Mouse (Mus musculus) MEL (cell line): ENCODE results near the gene Map3k12. TPM values are rescaled to one million over a fixed set of nuclear protein-coding genes. Genes with fewer than 3 reads are reported as not detected.
A peak's percentile ranks its signal among the peaks of the same experiment; 100 is the strongest.

Source experiments
- DNase-seq: peaks from one replicate; pipeline ENCODE4 v3.0.0; 2011; ENCODE audit warnings: low read depth, low spot score
- H3K27ac ChIP-seq: 2 replicates; pipeline ENCODE4 v1.5.1; 2012; ENCODE audit warnings: low read depth, mild to moderate bottlenecking, control low read depth, low read length, moderate library complexity; ENCODE audit not compliant: control insufficient read depth
- H3K27me3 ChIP-seq, 2 experiments: fragments of 150-350 bp in 1 of 2; sonication (generic) in 1 of 2; 2 replicates each; pipeline ENCODE4 v1.6.1; 2012; ENCODE audit warnings: low read length in 2 of 2, mild to moderate bottlenecking in 2 of 2, improper control_type of control experiment in 1 of 2, moderate library complexity in 1 of 2; ENCODE audit not compliant: insufficient read depth in 2 of 2, control insufficient read depth in 1 of 2
- H3K36me3 ChIP-seq, 2 experiments: 2 replicates each; pipeline ENCODE4 v1.6.1; 2012 to 2014; ENCODE audit warnings: low read length in 2 of 2, improper control_type of control experiment in 1 of 2, inconsistent platforms in 1 of 2, mild to moderate bottlenecking in 1 of 2; ENCODE audit not compliant: insufficient read depth in 2 of 2, control insufficient read depth in 1 of 2
- H3K4me1 ChIP-seq, 2 experiments: fragments of 150-350 bp in 1 of 2; sonication (generic) in 1 of 2; 2 replicates each; pipeline ENCODE4 v1.6.1; 2012; ENCODE audit warnings: low read length in 2 of 2, improper control_type of control experiment in 1 of 2, mild to moderate bottlenecking in 1 of 2; ENCODE audit not compliant: insufficient read depth in 2 of 2, control insufficient read depth in 1 of 2
- H3K4me3 ChIP-seq, 2 experiments: fragments of 150-350 bp in 1 of 2; sonication (generic) in 1 of 2; 2 replicates each; pipeline ENCODE4 v1.5.1; 2012; ENCODE audit warnings: low read depth in 2 of 2, low read length in 2 of 2, mild to moderate bottlenecking in 2 of 2, moderate library complexity in 2 of 2, control low read depth in 1 of 2, improper control_type of control experiment in 1 of 2; ENCODE audit not compliant: control insufficient read depth in 1 of 2, insufficient read depth in 1 of 2
- H3K79me2 ChIP-seq: 2 replicates; pipeline ENCODE4 v1.6.1; 2012; ENCODE audit warnings: mild to moderate bottlenecking, low read length, moderate library complexity; ENCODE audit not compliant: control insufficient read depth, poor library complexity, insufficient read depth
- H3K9ac ChIP-seq: 2 replicates; pipeline ENCODE4 v1.6.1; 2012; ENCODE audit warnings: low read depth, mild to moderate bottlenecking, control low read depth, low read length, moderate library complexity; ENCODE audit not compliant: control insufficient read depth, poor library complexity, severe bottlenecking
- H3K9me3 ChIP-seq: fragments of 150-350 bp; sonication (generic); replicated peaks from 2 replicates; pipeline ENCODE4 v1.6.1; 2012; ENCODE audit warnings: mild to moderate bottlenecking, low read length, improper control_type of control experiment, moderate library complexity; ENCODE audit not compliant: insufficient read depth
- BHLHE40 ChIP-seq: IDR thresholded peaks from 2 replicates; pipeline ENCODE4 v1.6.1; 2012; ENCODE audit warnings: low read depth, mild to moderate bottlenecking, inconsistent platforms, low read length, improper control_type of control experiment, borderline replicate concordance
- E2F4 ChIP-seq: IDR thresholded peaks from 2 replicates; pipeline ENCODE4 v1.6.1; 2011; ENCODE audit warnings: low read depth, low read length, improper control_type of control experiment, borderline replicate concordance
- ELF1 ChIP-seq: IDR thresholded peaks from 2 replicates; pipeline ENCODE4 v1.6.1; 2014; ENCODE audit warnings: low read depth, mild to moderate bottlenecking, inconsistent platforms, low read length, improper control_type of control experiment, moderate library complexity
- ETS1 ChIP-seq: IDR thresholded peaks from 2 replicates; pipeline ENCODE4 v1.6.1; 2012; ENCODE audit warnings: low read depth, mild to moderate bottlenecking, inconsistent platforms, low read length, improper control_type of control experiment, moderate library complexity
- MEF2A ChIP-seq: IDR thresholded peaks from 2 replicates; pipeline ENCODE4 v1.6.1; 2014; ENCODE audit warnings: low read depth, mild to moderate bottlenecking, inconsistent platforms, low read length, improper control_type of control experiment; ENCODE audit not compliant: poor library complexity, insufficient replicate concordance, severe bottlenecking; ENCODE audit errors: extremely low read depth
- MXI1 ChIP-seq: IDR thresholded peaks from 2 replicates; pipeline ENCODE4 v1.6.1; 2011; ENCODE audit warnings: mild to moderate bottlenecking, low read depth, low read length, improper control_type of control experiment
- MYB ChIP-seq: IDR thresholded peaks from 2 replicates; pipeline ENCODE4 v1.6.1; 2011; ENCODE audit warnings: mild to moderate bottlenecking, low read depth, low read length, improper control_type of control experiment
- MYC ChIP-seq: IDR thresholded peaks from 2 replicates; pipeline ENCODE4 v1.6.1; 2011; ENCODE audit warnings: low read depth, mild to moderate bottlenecking, low read length, improper control_type of control experiment, moderate library complexity
- POLR2AphosphoS2 ChIP-seq: IDR thresholded peaks from 2 replicates; pipeline ENCODE4 v1.6.1; 2011; ENCODE audit warnings: low read length, improper control_type of control experiment
- RCOR1 ChIP-seq: IDR thresholded peaks from 2 replicates; pipeline ENCODE4 v1.6.1; 2012; ENCODE audit warnings: low read depth, mild to moderate bottlenecking, inconsistent platforms, low read length, improper control_type of control experiment
- SMC3 ChIP-seq: IDR thresholded peaks from 2 replicates; pipeline ENCODE4 v1.6.1; 2011; ENCODE audit warnings: low read depth, low read length, improper control_type of control experiment
- TAL1 ChIP-seq: IDR thresholded peaks from 2 replicates; pipeline ENCODE4 v1.6.1; 2012; ENCODE audit warnings: mild to moderate bottlenecking, inconsistent platforms, low read length, moderate library complexity, mixed read lengths
- TCF12 ChIP-seq: IDR thresholded peaks from 2 replicates; pipeline ENCODE4 v1.6.1; 2014; ENCODE audit warnings: low read depth, mild to moderate bottlenecking, inconsistent platforms, low read length, improper control_type of control experiment, moderate library complexity
- USF1 ChIP-seq: IDR thresholded peaks from 2 replicates; pipeline ENCODE4 v1.6.1; 2014; ENCODE audit warnings: low read depth, mild to moderate bottlenecking, inconsistent platforms, low read length, improper control_type of control experiment, moderate library complexity
- USF2 ChIP-seq, 2 experiments: IDR thresholded peaks; 2 replicates each; pipeline ENCODE4 v1.6.1; 2011 to 2012; ENCODE audit warnings: improper control_type of control experiment in 2 of 2, low read length in 2 of 2, borderline replicate concordance in 1 of 2, inconsistent platforms in 1 of 2, low read depth in 1 of 2, mild to moderate bottlenecking in 1 of 2; ENCODE audit not compliant: insufficient read depth in 1 of 2
- ZKSCAN1 ChIP-seq: IDR thresholded peaks from 2 replicates; pipeline ENCODE4 v1.6.1; 2012; ENCODE audit warnings: low read depth, mild to moderate bottlenecking, inconsistent platforms, low read length, improper control_type of control experiment, moderate library complexity
- polyA plus RNA-seq, 2 experiments: library from polyadenylated mRNA; stranded (reverse) in 1 of 2; unstranded in 1 of 2; fragments of >175 nt in 1 of 2; fragments of >200 nt in 1 of 2; gene quantifications; 2 replicates each; pipeline versions ENCODE4 v1.2.1 to v1.2.4; 2012; ENCODE audit warnings: low replicate concordance in 2 of 2, low read depth in 1 of 2; ENCODE audit not compliant: insufficient read length in 2 of 2, insufficient read depth in 1 of 2, missing spikeins in 1 of 2
- total RNA-seq: library from RNA; depleted of rRNA; stranded (reverse); fragments of 300-350 nt; gene quantifications from 2 replicates; pipeline ENCODE4 v1.2.3, GENCODE M21; 2012

Map3k12 gene
- total and polyA plus RNA-seq, 3 experiments: 1.7 to 2.8 TPM; not detected in 1

GRCm38 (mm10) chr15:102500479-102500878, 16.4 kb downstream of the Map3k12 start:
- DNase-seq: no peak
- H3K36me3 ChIP-seq: peaks cover 44 to 53% of the 10 kb centered on the region in 2 experiments
- H3K9ac ChIP-seq: no peak overlapping the region
- H3K27me3 ChIP-seq: no peaks in the 10 kb centered on the region
- no peak overlapping the region for H3K4me3 ChIP-seq
- peaks cover 2% of the 10 kb centered on the region; the same call in 1 of the 2 replicates for H3K79me2 ChIP-seq
- TF ChIP-seq TAL1 (no peak), BHLHE40 (no peak), MYC (0 out of 2 replicates have a peak, but pooled peaks have one; percentile 17), ELF1 (no peak), SMC3 (no peak), MYB (no peak), USF2 (IDR thresholded peaks at IDR 0.05; ENCODE audit: borderline replicate concordance in 1 of 2, insufficient read depth in 1 of 2, low read depth in 1 of 2, low read length in 2 of 2) (no peak), RCOR1 (no peak), ETS1 (no peak), MEF2A (no peak), POLR2AphosphoS2 (0 out of 2 replicates have a peak, but pooled peaks have one; percentile 13), MXI1 (no peak), TCF12 (no peak), ZKSCAN1 (no peak)
- H3K9me3 ChIP-seq: no peaks in the 10 kb centered on the region
- H3K27ac ChIP-seq: no peak overlapping the region
- H3K4me1 ChIP-seq: peaks cover 14 to 23% of the 10 kb centered on the region in 2 experiments; a peak in 3 of 4 replicates

GRCm38 (mm10) chr15:102499851-102500250, 17.0 kb downstream of the Map3k12 start:
- peaks cover 5% of the 10 kb centered on the region; the same call in 1 of the 2 replicates for H3K79me2 ChIP-seq
- H3K4me1 ChIP-seq: peaks cover 8 to 23% of the 10 kb centered on the region in 2 experiments; a peak in 3 of 4 replicates
- no peaks in the 10 kb centered on the region for H3K27me3 ChIP-seq
- peaks cover 41 to 57% of the 10 kb centered on the region in 2 experiments for H3K36me3 ChIP-seq
- no peak for DNase-seq
- no peak overlapping the region for H3K9ac ChIP-seq
- H3K4me3 ChIP-seq: no peak overlapping the region
- TF ChIP-seq E2F4 (no peak), USF1 (no peak)
- no peaks in the 10 kb centered on the region for H3K9me3 ChIP-seq
- peak overlapping the region; percentile 45 for H3K27ac ChIP-seq
